Mouse (Mus musculus): Measurements from ENCODE around the gene Gp1bb. TPM values are rescaled to one million over a fixed set of nuclear protein-coding genes. Genes with fewer than 3 reads are reported as not detected.

The Gp1bb gene
- total RNA-seq, 2 experiments from 2014 or later: not detected

DNA sequence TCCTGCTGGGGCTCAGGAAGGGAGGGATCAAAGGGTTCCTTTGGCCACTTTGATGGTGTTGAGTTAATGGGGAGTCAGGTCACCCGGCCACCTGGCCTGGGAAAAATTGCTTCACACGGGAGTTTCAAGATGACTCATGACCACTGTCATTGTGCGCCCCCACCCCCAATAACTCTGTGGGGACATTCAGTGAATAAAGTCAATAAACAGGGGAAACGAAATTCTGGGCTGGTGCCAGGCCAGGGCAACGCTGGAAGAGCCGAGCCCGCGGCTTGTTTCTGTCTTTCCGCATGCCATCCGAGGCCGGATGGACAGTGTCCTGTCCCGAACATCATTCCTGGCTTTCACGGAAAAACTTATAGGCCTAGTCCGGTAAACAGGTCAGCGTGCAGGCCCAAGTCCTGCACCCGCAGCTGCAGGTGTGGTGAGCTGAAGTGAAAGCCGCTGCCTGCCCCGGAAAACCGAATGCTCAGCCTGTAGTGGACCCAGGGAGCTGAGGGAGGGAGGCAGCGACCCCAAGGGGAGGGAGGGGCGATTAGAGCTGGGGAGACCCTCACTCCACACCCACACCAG is 41.1 kb downstream of the Gp1bb start:
- no peak for DNase-seq

DNA sequence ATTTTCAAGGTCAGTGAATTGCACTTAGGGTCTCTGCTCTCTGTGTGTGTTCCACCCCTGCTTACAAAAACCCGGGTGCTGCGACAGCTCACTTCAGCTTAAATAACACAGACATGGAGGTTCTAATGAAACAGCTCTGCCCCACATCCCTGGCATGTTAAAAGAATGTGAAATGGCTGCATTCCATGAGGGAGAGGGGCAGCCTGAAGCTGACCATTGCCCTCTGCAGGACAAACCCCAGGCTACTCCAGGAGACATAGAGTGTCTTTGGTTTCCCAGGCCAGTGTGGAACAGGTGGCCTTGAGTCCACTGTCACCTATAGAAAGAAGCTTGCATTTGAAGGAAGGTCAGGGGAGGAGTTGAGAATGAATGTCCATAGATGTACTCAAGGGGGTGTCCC is 41.8 kb downstream of the Gp1bb start:
- no peak for DNase-seq

DNA sequence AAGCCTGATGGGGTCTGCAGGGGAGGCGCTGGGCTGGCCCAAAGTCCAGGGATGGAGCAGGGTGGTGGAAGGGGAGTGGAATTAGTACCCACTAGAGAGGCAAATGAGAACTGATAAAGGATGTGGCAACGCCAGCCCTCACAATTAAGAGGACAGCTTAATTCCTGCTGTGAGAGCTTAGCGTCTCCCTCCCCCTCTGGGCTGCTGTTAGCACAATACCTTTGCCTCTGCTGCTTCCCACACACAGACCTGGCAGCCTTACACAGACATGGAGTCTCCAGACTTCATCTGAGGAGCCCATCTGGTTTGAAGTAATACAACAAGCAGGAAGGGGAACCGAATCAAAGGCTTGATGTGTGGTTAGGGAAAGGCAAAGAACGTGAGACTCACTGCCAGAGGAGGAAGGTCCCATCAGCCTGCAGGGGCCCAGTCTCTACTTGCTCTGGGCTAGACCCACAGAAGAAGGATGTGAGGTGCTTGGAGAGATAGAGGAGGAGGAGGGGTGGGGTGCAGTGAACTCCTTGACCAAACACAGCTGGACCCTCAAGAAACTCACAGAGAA is 44.5 kb downstream of the Gp1bb start:
- no peak for DNase-seq

DNA sequence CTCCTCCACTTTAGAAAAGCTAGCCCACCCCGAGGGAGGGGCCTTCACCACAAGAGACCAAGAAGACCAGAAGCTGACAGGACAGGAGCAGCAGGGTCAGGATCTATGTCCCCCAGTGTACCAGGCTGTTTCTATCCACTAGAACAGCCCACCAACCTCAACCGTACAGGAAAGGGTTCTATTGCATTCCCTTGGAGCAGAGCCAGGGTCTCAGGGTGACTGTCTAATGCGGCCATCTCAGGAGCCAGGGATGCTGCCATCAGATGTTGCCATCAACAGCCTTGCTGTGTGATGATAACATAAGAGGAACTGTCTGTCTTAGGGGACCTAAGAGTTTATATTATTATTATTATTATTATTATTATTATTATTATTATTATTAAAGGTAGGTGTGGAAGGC is 45.1 kb downstream of the Gp1bb start:
- no peak for DNase-seq

DNA sequence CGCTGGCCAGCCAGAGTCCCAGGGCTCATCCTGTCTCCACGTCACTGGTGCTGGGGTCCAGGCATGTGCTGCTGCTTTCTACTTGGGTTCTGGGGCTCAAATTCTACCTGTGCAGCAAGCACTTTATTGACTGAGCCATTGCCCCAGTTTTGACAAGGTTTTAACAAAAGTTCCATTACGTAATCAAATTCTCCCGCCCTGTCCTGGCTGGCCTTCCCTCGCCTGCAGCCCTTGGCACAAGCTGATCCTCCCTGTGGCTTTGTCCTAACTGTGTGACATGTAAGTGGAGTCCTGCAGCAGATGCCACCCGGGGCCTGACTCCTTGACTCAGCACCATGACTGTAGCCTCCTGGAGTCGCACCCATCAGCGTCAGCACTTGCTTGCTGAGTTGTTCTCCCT is 48.0 kb downstream of the Gp1bb start:
- no peak for DNase-seq

Other genes starting within 250 kb of the Gp1bb start
- 10 to 100 TPM; 12.9 to 13.6 TPM for gene Txnrd2, start 196.0 kb downstream of the Gp1bb start, total RNA-seq (2021)
- 10 to 100 TPM; 44.1 to 47.3 TPM for gene Comt, start 195.6 kb downstream of the Gp1bb start, total RNA-seq (2021)
- 1 to 10 TPM; 4.3 to 4.6 TPM for gene Gnb1l, start 123.7 kb downstream of the Gp1bb start, total RNA-seq (2021)
- 1 to 10 TPM; 3.9 to 5.2 TPM for gene Rtl10, start 123.5 kb downstream of the Gp1bb start, total RNA-seq (2021)
- 1 to 10 TPM; 2.3 to 5.5 TPM for gene Tbx1, start 31.7 kb downstream of the Gp1bb start, total RNA-seq (2021)
- 1 to 10 TPM; 1.6 to 3.6 TPM for gene Gm49601, start 4.0 kb upstream of the Gp1bb start, total RNA-seq (2021)
- gene Sept5, start 7.6 kb upstream of the Gp1bb start, total RNA-seq (2021): 10 to 100 TPM in 1 of 2 experiments, 1 to 10 TPM in 1; 7.9 to 15.7 TPM
- gene Cldn5, start 154.4 kb upstream of the Gp1bb start, total RNA-seq (2021): 10 to 100 TPM; 42.8 to 43.1 TPM
- 10 to 100 TPM; 49.2 to 52.9 TPM for gene Ufd1, start 189.4 kb upstream of the Gp1bb start, total RNA-seq (2021)
- 1 to 10 TPM; 4.2 to 5.5 TPM for gene Cdc45, start 189.6 kb upstream of the Gp1bb start, total RNA-seq (2021)
- gene 2510002D24Rik, start 214.2 kb upstream of the Gp1bb start, total RNA-seq (2021): 10 to 100 TPM; 18.3 to 19.6 TPM
- gene Gm28539, start 214.2 kb upstream of the Gp1bb start, total RNA-seq (2021): 1 to 10 TPM; 4.8 to 5.5 TPM

Measured in gastrocnemius, postnatal 10 days (tissue).